Mouse (Mus musculus): ENCODE results near the gene Dhx8. TPM values are rescaled to one million over a fixed set of nuclear protein-coding genes. Genes with fewer than 3 reads are reported as not detected.
A peak's percentile ranks its signal among the peaks of the same experiment; 100 is the strongest.

Dhx8 gene
- polyA plus RNA-seq, 1 experiment from 2014 or later = 18.5 TPM

GRCm38 (mm10) chr11:101770266-101770665 lies 37.5 kb downstream of the Dhx8 start:
- no peak overlapping the region for H3K4me3 ChIP-seq (ENCODE audit: control insufficient read depth in 1 of 2, insufficient read depth in 1 of 2, low read depth in 1 of 2, low read length in 2 of 2)
- no peak overlapping the region for H3K4me2 ChIP-seq (ENCODE audit: low read length)
- H3K4me1 ChIP-seq (ENCODE audit: control insufficient read depth in 2 of 2, insufficient read depth in 2 of 2, low read length in 2 of 2) = peaks cover 6 to 10% of the 10 kb centered on the region in 2 experiments; a peak in 3 of 4 replicates
- peaks cover 40% of the 10 kb centered on the region for H3K36me3 ChIP-seq (ENCODE audit: control insufficient read depth, insufficient read depth, low read length)
- H3K9ac ChIP-seq (ENCODE audit: low read length) = no peak overlapping the region
- WGBS = 90% methylated on average over 12 of the region's 12 CpGs
- ATAC-seq (ENCODE audit: insufficient number of reproducible peaks, insufficient read depth, low FRiP score, low read depth) = no peak
- H3K27me3 ChIP-seq (ENCODE audit: control insufficient read depth, insufficient read depth, low read length) = no peaks in the 10 kb centered on the region
- H3K27ac ChIP-seq (replicated peaks in 1 of 2; ENCODE audit: control insufficient read depth in 1 of 2, insufficient read depth in 1 of 2, low read depth in 2 of 2, low read length in 2 of 2) = no peak overlapping the region
- H3K9me3 ChIP-seq (ENCODE audit: control insufficient read depth, low read length) = no peaks in the 10 kb centered on the region

- Histone ChIP-seq H3K9me3 (ENCODE audit: control insufficient read depth, low read length) (no peaks in the 10 kb centered on the region), H3K4me2 (ENCODE audit: low read length) (peak overlapping the region; percentile 76), H3K27ac (replicated peaks in 1 of 2; ENCODE audit: control insufficient read depth in 1 of 2, insufficient read depth in 1 of 2, low read depth in 2 of 2, low read length in 2 of 2) (no peak overlapping the region; a peak in 1 of 4 replicates), H3K4me3 (ENCODE audit: control insufficient read depth in 1 of 2, insufficient read depth in 1 of 2, low read depth in 1 of 2, low read length in 2 of 2) (peak overlapping the region in 1 of 2 experiments; percentile 31; a peak in 2 of 4 replicates), H3K9ac (ENCODE audit: low read length) (peak overlapping the region; percentile 41; the same call in 1 of the 2 replicates), H3K36me3 (ENCODE audit: control insufficient read depth, insufficient read depth, low read length) (peaks cover 23% of the 10 kb centered on the region), H3K27me3 (ENCODE audit: control insufficient read depth, insufficient read depth, low read length) (no peaks in the 10 kb centered on the region), H3K4me1 (ENCODE audit: control insufficient read depth in 2 of 2, insufficient read depth in 2 of 2, low read length in 2 of 2) (peaks cover 6 to 10% of the 10 kb centered on the region in 2 experiments; a peak in 3 of 4 replicates)
- no peak; the same call in 1 of the 2 replicates for ATAC-seq (ENCODE audit: insufficient number of reproducible peaks, insufficient read depth, low FRiP score, low read depth)
- WGBS = 5% methylated on average over 5 of the region's 5 CpGs
Observed at GRCm38 (mm10) chr11:101772027-101772426, 39.3 kb downstream of the Dhx8 start.

- H3K9ac ChIP-seq (ENCODE audit: low read length) = peak overlapping the region; percentile 60
- ATAC-seq (ENCODE audit: insufficient number of reproducible peaks, insufficient read depth, low FRiP score, low read depth) = peak; percentile 72
- under 1% methylated on average over 16 of the region's 16 CpGs for WGBS
- peaks cover 6 to 10% of the 10 kb centered on the region in 2 experiments; a peak in 3 of 4 replicates for H3K4me1 ChIP-seq (ENCODE audit: control insufficient read depth in 2 of 2, insufficient read depth in 2 of 2, low read length in 2 of 2)
- peaks cover 18% of the 10 kb centered on the region for H3K36me3 ChIP-seq (ENCODE audit: control insufficient read depth, insufficient read depth, low read length)
- H3K27me3 ChIP-seq (ENCODE audit: control insufficient read depth, insufficient read depth, low read length) = no peaks in the 10 kb centered on the region
- no peaks in the 10 kb centered on the region for H3K9me3 ChIP-seq (ENCODE audit: control insufficient read depth, low read length)
- H3K27ac ChIP-seq (replicated peaks in 1 of 2; ENCODE audit: control insufficient read depth in 1 of 2, insufficient read depth in 1 of 2, low read depth in 2 of 2, low read length in 2 of 2) = peak overlapping the region in 1 of 2 experiments; percentile 16; a peak in 1 of 4 replicates
- peak overlapping the region; percentile 8 to 31 for H3K4me3 ChIP-seq (ENCODE audit: control insufficient read depth in 1 of 2, insufficient read depth in 1 of 2, low read depth in 1 of 2, low read length in 2 of 2)
- peak overlapping the region; percentile 76 for H3K4me2 ChIP-seq (ENCODE audit: low read length)
Observed at GRCm38 (mm10) chr11:101772449-101772848, 39.7 kb downstream of the Dhx8 start.

GRCm38 (mm10) chr11:101776846-101777245 lies 44.1 kb downstream of the Dhx8 start:
- 77% methylated on average over 4 of the region's 4 CpGs for WGBS
- Histone ChIP-seq H3K9me3 (ENCODE audit: control insufficient read depth, low read length) (no peaks in the 10 kb centered on the region), H3K9ac (ENCODE audit: low read length) (no peak overlapping the region), H3K27me3 (ENCODE audit: control insufficient read depth, insufficient read depth, low read length) (peaks cover 5% of the 10 kb centered on the region; the same call in 1 of the 2 replicates), H3K4me1 (ENCODE audit: control insufficient read depth in 2 of 2, insufficient read depth in 2 of 2, low read length in 2 of 2) (peaks cover 5 to 9% of the 10 kb centered on the region in 2 experiments; a peak in 3 of 4 replicates), H3K27ac (replicated peaks in 1 of 2; ENCODE audit: control insufficient read depth in 1 of 2, insufficient read depth in 1 of 2, low read depth in 2 of 2, low read length in 2 of 2) (no peak overlapping the region), H3K36me3 (ENCODE audit: control insufficient read depth, insufficient read depth, low read length) (no peaks in the 10 kb centered on the region), H3K4me3 (ENCODE audit: control insufficient read depth in 1 of 2, insufficient read depth in 1 of 2, low read depth in 1 of 2, low read length in 2 of 2) (no peak overlapping the region), H3K4me2 (ENCODE audit: low read length) (no peak overlapping the region)
- ATAC-seq (ENCODE audit: insufficient number of reproducible peaks, insufficient read depth, low FRiP score, low read depth) = no peak

- peaks cover 9 to 11% of the 10 kb centered on the region in 2 experiments for H3K4me1 ChIP-seq (ENCODE audit: control insufficient read depth in 2 of 2, insufficient read depth in 2 of 2, low read length in 2 of 2)
- H3K9me3 ChIP-seq (ENCODE audit: control insufficient read depth, low read length) = no peaks in the 10 kb centered on the region
- H3K36me3 ChIP-seq (ENCODE audit: control insufficient read depth, insufficient read depth, low read length) = no peaks in the 10 kb centered on the region
- 90% methylated on average over 1 of the region's 1 CpGs for WGBS
- peaks cover 51% of the 10 kb centered on the region for H3K27me3 ChIP-seq (ENCODE audit: control insufficient read depth, insufficient read depth, low read length)
- H3K4me3 ChIP-seq (ENCODE audit: control insufficient read depth in 1 of 2, insufficient read depth in 1 of 2, low read depth in 1 of 2, low read length in 2 of 2) = no peak overlapping the region
- no peak overlapping the region for H3K9ac ChIP-seq (ENCODE audit: low read length)
- no peak overlapping the region for H3K27ac ChIP-seq (replicated peaks in 1 of 2; ENCODE audit: control insufficient read depth in 1 of 2, insufficient read depth in 1 of 2, low read depth in 2 of 2, low read length in 2 of 2)
- no peak for ATAC-seq (ENCODE audit: insufficient number of reproducible peaks, insufficient read depth, low FRiP score, low read depth)
- no peak overlapping the region for H3K4me2 ChIP-seq (ENCODE audit: low read length)
Observed at GRCm38 (mm10) chr11:101783135-101783534, 50.4 kb downstream of the Dhx8 start.

- Histone ChIP-seq H3K4me3 (ENCODE audit: control insufficient read depth in 1 of 2, insufficient read depth in 1 of 2, low read depth in 1 of 2, low read length in 2 of 2) (peak overlapping the region; percentile 37 to 66; a peak in 3 of 4 replicates), H3K27me3 (ENCODE audit: control insufficient read depth, insufficient read depth, low read length) (peaks cover 51% of the 10 kb centered on the region), H3K9me3 (ENCODE audit: control insufficient read depth, low read length) (no peaks in the 10 kb centered on the region), H3K4me2 (ENCODE audit: low read length) (peak overlapping the region; percentile 99), H3K4me1 (ENCODE audit: control insufficient read depth in 2 of 2, insufficient read depth in 2 of 2, low read length in 2 of 2) (peaks cover 9 to 11% of the 10 kb centered on the region in 2 experiments), H3K27ac (replicated peaks in 1 of 2; ENCODE audit: control insufficient read depth in 1 of 2, insufficient read depth in 1 of 2, low read depth in 2 of 2, low read length in 2 of 2) (no peak overlapping the region), H3K9ac (ENCODE audit: low read length) (no peak overlapping the region; the same call in 1 of the 2 replicates), H3K36me3 (ENCODE audit: control insufficient read depth, insufficient read depth, low read length) (no peaks in the 10 kb centered on the region)
- no peak for ATAC-seq (ENCODE audit: insufficient number of reproducible peaks, insufficient read depth, low FRiP score, low read depth)
- 33% methylated on average over 9 of the region's 9 CpGs for WGBS
Observed at GRCm38 (mm10) chr11:101783584-101783983, 50.9 kb downstream of the Dhx8 start.

- H3K27ac ChIP-seq (replicated peaks in 1 of 2; ENCODE audit: control insufficient read depth in 1 of 2, insufficient read depth in 1 of 2, low read depth in 2 of 2, low read length in 2 of 2) = peak overlapping the region in 1 of 2 experiments; percentile 73; a peak in 1 of 4 replicates
- no peaks in the 10 kb centered on the region for H3K36me3 ChIP-seq (ENCODE audit: control insufficient read depth, insufficient read depth, low read length)
- H3K9ac ChIP-seq (ENCODE audit: low read length) = peak overlapping the region; percentile 71
- H3K27me3 ChIP-seq (ENCODE audit: control insufficient read depth, insufficient read depth, low read length) = peaks cover 51% of the 10 kb centered on the region
- H3K4me3 ChIP-seq (ENCODE audit: control insufficient read depth in 1 of 2, insufficient read depth in 1 of 2, low read depth in 1 of 2, low read length in 2 of 2) = peak overlapping the region; percentile 37 to 66
- H3K9me3 ChIP-seq (ENCODE audit: control insufficient read depth, low read length) = no peaks in the 10 kb centered on the region
- H3K4me2 ChIP-seq (ENCODE audit: low read length) = peak overlapping the region; percentile 99
- 2% methylated on average over 19 of the region's 19 CpGs for WGBS
- ATAC-seq (ENCODE audit: insufficient number of reproducible peaks, insufficient read depth, low FRiP score, low read depth) = no peak
- H3K4me1 ChIP-seq (ENCODE audit: control insufficient read depth in 2 of 2, insufficient read depth in 2 of 2, low read length in 2 of 2) = peaks cover 9 to 11% of the 10 kb centered on the region in 2 experiments
Observed at GRCm38 (mm10) chr11:101784072-101784471, 51.4 kb downstream of the Dhx8 start.

All from heart, embryonic 14.5 days (tissue).